Mouse (Mus musculus): ENCODE data around the gene Proser1.

Proser1 gene

DNA sequence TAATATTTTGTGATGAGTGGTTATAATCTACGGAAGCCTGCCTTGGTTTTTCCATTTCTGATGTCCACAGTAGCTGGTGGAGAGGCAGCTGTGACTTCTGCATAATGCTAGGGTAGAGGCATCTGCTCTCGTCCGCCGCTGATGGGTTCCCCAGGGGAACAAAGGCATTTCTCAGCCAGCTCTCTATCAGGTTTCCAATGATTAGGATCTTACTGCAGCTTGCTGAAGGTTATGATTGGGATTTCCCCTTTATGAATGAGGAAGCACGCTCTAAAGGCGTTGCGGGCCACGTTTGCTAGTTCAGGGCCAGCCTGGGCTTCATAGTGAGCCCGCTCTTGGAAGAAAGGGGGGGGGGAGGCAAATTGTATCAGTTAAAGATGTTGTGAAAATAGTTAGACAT lies 3.0 kb downstream of the Proser1 start:
- DNase-seq (ENCODE audit: inconsistent ontology term): no peak

DNA sequence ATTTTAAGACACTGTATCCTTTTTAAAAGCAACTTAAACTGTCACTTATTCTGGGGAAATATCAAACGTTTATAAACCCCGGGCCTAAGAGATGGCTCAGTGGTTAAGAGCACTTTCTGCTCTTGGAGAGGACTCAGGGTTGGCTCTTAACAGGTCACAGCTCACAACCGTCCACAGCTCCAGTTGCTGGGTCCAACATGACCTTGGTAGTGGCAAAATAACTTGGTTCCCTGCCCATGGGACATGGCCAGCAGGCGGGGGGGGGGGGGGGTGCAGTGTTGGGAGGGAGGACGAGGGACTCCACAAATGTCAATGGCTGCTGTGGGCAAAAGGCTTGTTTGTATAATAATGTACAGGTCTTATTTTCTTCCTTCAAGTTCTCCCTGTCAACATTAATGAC lies 3.9 kb downstream of the Proser1 start:
- no peak for DNase-seq (ENCODE audit: inconsistent ontology term)

DNA sequence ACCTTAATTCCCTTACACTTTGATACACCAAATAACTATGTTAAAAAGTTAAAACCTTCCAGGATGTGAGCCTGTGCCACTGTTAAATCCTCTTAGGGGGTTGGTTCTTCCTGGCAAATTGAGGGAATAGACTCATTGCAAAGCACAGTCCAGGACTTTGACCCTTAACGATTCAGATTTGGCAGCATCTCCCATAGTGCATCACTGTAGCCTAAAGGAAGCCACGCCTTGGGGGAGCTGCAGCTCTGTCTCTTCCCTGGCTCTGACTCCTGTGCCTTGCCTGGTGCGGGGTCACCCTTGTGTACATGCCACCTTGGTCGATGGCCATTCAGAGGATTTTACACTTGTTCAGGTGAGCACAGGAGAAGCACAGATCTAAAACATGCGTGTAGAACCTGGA lies 6.2 kb downstream of the Proser1 start:
- no peak for DNase-seq (ENCODE audit: inconsistent ontology term)

DNA sequence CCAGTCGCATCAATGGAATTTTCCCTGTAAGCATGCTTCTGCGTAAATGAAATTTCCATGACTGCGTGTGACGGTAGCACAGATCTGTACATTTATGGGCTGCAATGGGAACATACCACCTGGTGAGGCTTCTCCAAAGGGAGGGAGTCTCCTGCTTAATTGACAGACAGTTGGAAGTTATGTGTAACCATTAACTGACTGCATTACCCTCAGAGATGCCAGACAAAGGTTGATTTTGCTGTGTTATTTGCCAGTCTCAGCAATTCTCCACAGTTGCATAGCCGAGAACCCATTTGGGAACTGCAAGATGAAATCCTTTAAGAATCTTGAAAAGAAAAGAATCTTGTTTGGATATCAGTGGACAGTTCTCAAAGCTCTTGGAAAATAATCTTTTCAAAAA lies 8.6 kb downstream of the Proser1 start:
- no peak for DNase-seq (ENCODE audit: inconsistent ontology term)

DNA sequence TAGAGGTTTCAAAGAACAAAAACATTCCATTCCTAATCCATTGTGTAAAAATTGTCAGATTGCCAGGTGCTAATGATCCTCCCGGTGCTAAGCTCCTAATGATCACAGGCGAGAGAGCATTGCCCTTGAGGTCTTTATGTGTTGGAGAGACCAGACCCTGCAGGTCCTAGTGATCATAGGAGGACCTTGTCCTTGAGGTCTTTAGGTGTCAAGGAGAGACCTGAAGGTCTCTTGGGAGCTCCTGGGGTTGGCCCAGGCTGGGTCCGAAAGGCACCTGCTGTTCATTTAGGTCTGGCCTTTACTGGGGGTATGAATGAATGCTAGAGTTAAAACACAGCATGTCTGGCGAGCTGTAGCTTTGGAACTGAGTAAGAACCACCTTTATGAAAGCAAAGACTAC lies 10.7 kb downstream of the Proser1 start:
- no peak for DNase-seq (ENCODE audit: inconsistent ontology term)

DNA sequence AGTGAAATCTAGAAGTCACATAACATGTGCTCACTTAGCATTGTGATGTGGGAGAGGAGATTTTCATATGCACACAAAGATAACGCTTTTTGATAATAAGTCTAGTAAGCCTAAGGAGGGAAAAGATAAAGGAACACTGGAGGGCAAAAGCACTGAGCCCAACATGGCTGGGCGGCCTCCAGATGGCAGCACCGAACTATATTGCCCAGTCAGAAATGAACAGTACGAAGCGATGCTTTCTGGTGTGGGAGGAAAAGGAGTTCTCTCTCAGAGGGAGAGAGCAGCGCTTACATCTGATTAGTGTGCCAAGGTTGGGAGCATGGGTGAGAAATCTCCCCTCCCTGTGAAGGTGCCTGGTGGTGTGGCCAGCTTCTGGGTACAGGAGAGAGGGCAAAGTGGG lies 12.4 kb downstream of the Proser1 start:
- peak; percentile 20 for DNase-seq (ENCODE audit: inconsistent ontology term)

DNA sequence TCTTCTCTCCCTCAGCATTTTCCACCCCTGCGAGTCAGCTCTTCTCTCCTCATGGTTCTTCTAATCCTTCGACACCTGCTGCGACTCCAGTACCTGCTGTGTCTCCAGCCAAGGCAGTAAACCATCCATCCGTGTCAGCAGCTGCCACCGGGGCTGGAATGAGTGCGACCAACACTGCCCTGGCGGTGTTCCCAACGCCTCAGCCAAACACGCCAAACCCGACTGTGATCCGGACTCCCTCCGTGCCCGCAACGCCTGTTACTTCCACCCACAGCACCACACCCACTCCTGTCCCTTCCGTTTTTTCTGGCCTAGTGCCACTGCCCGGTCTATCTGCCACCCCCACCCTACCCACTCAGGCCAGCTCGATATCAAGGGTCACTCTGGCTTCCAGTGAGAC lies 14.0 kb downstream of the Proser1 start:
- no peak for DNase-seq (ENCODE audit: inconsistent ontology term)

DNA sequence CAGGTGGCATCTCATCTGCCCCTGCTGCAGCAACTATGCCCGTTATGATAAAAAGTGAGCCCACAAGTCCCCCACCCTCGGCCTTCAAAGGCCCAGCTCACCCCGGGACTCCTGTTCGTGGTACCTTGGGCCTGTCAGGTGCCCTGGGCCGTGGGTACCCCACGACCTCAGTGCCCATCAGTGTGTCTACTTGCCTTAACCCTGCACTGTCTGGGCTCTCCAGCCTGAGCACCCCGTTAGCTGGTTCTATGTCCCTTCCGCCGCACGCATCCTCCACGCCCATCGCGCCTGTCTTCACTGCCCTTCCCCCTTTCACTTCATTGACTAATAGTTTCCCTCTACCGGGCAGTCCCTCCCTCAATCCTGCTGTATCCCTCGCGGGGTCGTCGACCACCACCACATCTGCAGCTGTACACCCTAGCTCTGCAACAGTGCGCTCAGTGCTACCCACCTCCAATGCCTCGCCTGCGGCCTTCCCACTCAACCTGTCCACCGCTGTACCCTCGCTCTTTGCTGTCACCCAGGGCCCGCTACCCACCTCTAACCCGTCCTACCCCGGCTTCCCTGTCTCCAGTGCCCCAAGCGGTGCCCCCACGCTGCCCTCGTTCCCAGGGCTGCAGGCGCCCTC lies 15.1 kb downstream of the Proser1 start:
- no peak for DNase-seq (ENCODE audit: inconsistent ontology term)

DNA sequence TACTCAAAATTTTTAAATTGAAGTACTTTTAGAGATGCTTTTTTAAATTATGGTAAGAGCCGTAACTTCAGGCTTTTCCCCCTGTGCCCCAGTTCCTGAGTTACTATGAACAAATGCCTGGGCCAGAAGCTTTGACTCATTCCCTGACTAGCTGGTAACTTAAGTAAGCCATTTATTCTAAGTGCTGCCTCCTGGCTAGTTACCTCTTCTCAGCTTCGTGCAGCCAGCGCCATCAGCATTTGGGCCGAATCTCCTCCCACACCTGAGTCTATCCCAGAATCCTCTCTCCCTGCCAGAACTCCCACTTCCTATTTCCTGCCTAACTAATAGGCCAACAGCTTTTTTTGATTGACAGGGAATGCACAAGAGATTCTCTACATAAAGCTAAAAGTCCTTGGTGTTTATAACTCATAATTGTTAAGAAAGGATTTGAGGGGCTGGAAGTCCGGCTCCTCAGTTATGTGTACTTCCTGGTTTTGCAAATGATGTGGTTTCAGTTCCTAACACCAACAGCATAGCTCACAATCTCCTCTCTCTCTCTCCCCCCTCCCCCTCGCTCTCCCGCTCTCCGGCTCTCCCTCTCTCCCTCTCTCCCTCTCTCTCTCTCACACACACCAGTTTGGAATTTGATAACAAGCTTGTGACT lies 20.1 kb downstream of the Proser1 start:
- no peak for DNase-seq (ENCODE audit: inconsistent ontology term)

DNA sequence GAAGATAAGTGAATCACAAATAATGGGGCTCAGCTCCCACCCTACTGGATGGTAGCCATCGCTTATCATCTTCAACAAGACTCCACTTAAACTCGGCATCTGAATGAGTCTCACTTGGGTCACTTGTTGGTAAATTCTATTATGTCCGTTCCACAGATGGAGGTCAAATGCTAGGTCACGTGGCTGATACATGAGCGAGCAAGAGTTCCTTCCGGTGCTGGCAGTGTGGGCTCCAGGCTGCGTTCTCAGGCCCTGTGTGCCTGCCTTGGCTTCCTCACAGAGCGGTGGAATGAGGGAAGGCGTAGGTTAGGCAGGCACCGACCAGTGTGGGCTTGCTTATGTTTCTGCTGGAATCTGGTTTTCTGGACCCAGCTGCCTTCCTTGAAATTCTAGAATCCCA lies 23.1 kb downstream of the Proser1 start:
- no peak for DNase-seq (ENCODE audit: inconsistent ontology term)

DNA sequence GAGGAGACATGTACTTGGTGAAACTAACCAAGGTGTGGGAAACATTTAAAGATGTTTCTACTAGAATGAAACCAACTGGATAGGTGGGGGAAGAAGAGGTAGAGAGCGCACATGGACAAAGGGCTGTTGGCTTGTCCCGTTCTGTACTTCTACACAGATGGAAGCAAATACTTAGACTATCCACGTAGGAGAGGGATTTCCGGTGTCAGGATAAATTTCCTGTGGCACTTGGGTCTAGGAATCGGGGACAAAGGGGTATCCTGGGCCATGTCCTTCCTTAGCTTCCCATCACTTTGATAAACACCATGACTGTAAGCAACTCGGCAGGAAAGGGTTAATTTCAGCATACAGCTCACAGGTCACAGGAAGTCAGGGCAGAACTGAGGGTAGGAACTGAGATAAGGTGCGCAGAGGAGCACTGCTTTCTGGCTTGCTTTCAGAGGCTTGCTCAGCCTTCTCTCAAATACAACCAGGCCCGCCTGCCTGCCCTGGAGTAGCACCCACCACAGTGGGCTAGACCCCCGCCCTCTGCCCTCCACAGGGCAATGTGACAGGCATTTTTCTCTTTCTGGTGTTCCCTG lies 23.6 kb downstream of the Proser1 start:
- no peak for DNase-seq (ENCODE audit: inconsistent ontology term)

DNA sequence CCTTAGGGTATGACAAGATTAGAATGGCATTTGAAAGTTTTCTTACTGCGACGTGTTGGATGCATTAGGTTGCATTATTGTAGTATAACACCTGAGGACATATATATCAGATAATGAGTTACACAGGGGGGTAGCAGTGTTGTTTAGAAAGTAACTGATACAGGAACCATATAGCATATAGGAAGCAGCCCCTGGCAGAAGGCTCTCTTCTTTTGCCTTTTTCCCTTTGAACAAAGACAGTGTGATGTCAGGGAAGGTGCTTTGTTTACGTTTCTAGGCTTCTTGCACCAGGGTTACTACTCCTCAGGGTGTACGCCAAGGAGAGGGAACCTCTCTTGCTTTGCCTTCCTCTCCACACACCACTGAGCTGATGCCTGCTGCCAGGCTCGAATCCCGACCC lies 24.9 kb downstream of the Proser1 start, which contains the start of gene Stoml3:
Gene Stoml3 (plus strand): TSS at position 301 of the 400 bp plus-strand sequence.
- DNase-seq (ENCODE audit: inconsistent ontology term): no peak

DNA sequence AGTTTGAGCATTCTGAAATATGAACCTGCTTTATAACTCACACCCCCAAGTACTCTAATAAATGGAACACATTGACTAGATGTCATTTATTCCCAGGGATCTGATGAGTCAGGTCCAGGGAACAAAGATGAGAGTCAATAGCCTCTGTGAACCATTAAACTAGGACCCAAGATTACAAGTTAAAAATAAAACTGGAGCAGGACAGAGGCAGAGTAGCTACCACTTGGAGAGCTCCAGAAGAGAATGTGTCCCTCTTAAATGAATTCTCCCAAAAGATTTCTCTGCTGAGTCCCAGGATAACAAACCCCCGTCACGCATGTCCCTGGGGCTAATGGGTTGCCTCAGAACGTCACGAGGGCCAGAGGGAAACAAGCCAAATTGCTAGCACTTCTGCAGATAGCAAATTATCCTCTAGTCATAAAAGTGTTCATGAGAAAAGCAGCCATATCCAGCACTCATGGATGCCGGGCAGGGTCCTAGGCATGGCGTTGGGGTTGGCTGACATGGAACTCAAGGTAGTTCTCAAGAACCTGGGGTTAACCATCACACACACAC lies 35.0 kb downstream of the Proser1 start:
- DNase-seq (ENCODE audit: inconsistent ontology term): no peak

DNA sequence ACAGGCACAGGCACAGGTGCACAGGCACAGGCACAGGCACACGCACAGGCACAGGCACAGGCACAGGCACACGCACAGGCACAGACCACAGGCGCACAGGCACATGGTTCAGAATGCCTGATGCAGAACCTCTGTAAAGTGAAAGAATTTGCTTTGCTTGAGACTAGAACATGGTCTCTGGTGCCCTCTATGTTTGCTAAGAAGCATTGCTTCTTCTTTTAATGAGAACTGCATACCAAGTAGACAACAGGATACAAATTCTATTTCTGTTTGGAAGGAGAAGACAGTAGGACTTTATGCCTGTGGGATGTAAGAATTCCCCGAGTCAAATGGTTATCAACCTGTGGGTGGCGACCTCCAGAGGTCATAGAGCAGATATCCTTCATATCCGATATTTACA lies 39.0 kb downstream of the Proser1 start:
- no peak for DNase-seq (ENCODE audit: inconsistent ontology term)

DNA sequence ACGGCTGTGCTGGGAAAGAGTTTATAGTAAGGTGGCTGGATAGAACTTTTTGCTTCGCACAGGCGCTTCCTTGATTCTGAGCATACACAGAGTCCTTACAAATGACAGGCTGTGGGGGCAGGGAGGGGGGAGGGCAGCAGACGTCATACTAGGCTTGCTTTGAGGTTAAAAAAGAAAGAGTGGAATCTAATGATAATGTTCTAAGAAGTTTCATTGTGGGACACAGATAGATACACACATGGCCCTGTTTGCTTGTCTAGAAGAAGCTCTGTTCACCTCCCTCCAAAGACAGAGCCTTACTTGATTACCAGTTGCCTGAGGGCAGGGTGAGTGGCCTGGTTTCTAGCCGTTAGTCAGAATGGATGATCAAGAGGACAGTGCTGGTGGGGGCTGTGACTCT lies 49.6 kb downstream of the Proser1 start:
- DNase-seq (ENCODE audit: inconsistent ontology term): no peak

DNA sequence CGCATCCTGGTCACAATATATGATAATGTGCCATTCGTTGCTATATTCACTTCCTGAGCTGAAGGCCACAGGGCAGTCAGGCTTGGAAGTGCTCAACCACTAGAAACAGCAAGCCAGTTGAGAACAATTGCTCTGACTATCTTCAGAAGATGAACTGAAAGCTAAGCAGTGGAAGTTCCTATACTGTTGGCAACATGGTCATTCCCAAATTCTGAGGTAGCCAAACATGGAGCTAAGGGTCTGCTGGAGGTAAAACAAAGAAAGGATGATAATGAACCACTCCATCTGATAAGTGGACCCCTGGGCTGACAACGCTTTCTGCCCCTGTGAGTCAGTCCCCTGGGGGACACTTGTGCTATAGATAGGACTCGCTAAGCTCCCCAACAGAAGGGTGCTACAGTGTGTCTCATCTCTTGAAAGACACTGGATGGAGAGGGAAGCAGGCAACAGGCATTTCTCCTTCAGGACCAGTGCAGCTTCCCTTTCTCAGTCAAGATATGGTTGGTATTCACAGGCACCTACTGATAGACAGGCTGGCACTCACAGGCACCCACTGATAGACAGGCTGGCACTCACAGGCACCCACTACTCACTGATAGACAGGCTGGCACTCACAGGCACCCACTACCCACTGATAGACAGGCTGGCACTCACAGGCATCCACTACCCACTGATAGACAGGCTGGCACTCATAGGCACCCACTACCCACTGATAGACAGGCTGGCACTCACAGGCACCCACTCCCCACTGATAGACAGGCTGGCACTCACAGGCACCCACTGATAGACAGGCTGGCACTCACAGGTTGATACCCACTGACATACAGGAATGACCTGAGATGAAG lies 51.0 kb downstream of the Proser1 start:
- no peak for DNase-seq (ENCODE audit: inconsistent ontology term)

DNA sequence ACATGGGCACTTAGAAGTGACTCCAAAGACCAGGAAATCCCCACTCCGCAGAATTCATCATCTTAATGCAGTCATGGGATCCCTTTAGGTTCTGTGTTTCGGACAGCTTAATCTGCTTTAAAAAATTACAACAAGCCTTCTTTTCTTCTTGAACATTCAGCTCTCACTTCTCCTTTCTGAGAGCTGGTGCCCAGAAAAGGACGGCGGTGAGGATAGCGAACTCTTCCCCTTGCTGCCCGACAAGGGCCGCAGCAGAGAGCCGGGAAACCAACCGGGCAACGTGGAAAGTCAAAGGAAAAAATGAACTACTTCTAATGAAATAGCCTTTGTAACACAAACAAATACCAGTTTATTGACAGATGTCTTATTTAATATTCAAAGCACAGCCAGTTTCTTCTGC lies 59.3 kb downstream of the Proser1 start:
- DNase-seq (ENCODE audit: inconsistent ontology term): no peak

DNA sequence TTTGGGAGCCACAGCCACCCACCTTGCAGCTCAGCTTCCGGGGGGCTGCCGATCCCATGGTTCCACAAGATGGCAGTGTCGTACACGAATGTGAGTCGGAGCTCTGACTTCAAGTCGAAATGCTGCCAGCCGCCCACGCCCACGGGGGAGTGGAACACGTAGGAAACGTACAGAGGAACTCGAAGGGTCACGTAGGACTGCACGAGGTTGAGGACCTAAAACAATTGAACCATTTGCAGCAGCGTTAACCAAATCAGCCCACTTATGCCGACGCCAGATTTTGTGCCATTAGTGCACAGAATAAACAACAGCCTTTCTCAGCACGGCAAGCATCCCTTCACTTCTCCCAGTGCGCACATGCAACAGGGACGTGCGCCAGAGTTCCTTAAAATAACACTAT lies 62.3 kb downstream of the Proser1 start:
- DNase-seq (ENCODE audit: inconsistent ontology term): peak; percentile 83

DNA sequence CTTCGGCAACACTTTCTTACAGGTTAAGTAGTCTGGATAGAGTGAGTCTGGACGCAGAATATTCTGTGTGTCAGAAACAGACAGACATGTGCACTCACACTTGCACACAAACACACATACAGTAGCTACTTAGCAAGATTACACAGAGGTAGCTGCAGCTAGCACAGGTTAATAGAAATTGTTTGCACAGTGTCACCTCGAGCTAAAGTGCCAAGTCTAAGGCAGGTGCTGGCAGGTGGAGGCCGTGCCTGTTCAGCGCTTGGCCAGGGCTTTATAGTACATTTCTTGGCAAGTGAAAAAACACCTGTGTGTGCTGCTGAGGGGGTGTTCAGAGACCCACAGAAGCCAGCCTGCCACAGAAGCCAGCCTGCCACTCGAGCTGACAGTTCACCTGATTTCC lies 66.8 kb downstream of the Proser1 start:
- no peak for DNase-seq (ENCODE audit: inconsistent ontology term)

Measured in Muller cell, postnatal 12 days (primary cell).